Mouse (Mus musculus) liver, embryonic 13.5 days (tissue): ENCODE results near the gene Olfr464. TPM values are rescaled to one million over a fixed set of nuclear protein-coding genes. Genes with fewer than 3 reads are reported as not detected.
"Not testable (repeated sequence)": the region's sequence is repeated elsewhere in the genome, so short reads cannot be mapped to it uniquely, and the experiment has no call there.

ENCODE experiments used
- ATAC-seq: fragments of 200-750 bp; cut with Nextera tagmentation; 2 replicates; pipeline ENCODE4 v1.8.0; 2017; ENCODE audit warnings: low read depth, mild to moderate bottlenecking, moderate number of reproducible peaks, moderate library complexity
- DNase-seq: peaks from one replicate; pipeline ENCODE4 v3.0.0; 2022
- H3K27ac ChIP-seq: fragments of 300-500 bp; sonication (generic); 2 replicates; pipeline ENCODE4 v1.5.1; 2015; ENCODE audit warnings: moderate library complexity, mild to moderate bottlenecking, inconsistent platforms
- H3K27me3 ChIP-seq: fragments of 300-500 bp; sonication (generic); 2 replicates; pipeline ENCODE4 v1.6.1; 2015; ENCODE audit warnings: mild to moderate bottlenecking, inconsistent platforms
- H3K36me3 ChIP-seq: fragments of 300-500 bp; sonication (generic); 2 replicates; pipeline ENCODE4 v1.6.1; 2015; ENCODE audit warnings: mild to moderate bottlenecking, inconsistent platforms
- H3K4me1 ChIP-seq: fragments of 300-500 bp; sonication (generic); replicated peaks from 2 replicates; pipeline ENCODE4 v1.6.1; 2015; ENCODE audit warnings: inconsistent platforms
- H3K4me2 ChIP-seq: fragments of 300-500 bp; sonication (generic); 2 replicates; pipeline ENCODE4 v1.6.1; 2015; ENCODE audit warnings: inconsistent platforms, mild to moderate bottlenecking, moderate library complexity
- H3K4me3 ChIP-seq: fragments of 300-500 bp; sonication (generic); replicated peaks from 2 replicates; pipeline ENCODE4 v1.5.1; 2015; ENCODE audit warnings: mild to moderate bottlenecking, inconsistent platforms
- H3K9ac ChIP-seq: fragments of 300-500 bp; sonication (generic); 2 replicates; pipeline ENCODE4 v1.6.1; 2015; ENCODE audit warnings: mild to moderate bottlenecking, inconsistent platforms
- H3K9me3 ChIP-seq: fragments of 300-500 bp; sonication (generic); replicated peaks from 2 replicates; pipeline ENCODE4 v1.6.1; 2016; ENCODE audit warnings: inconsistent platforms
- WGBS: fragments of 180-500 bp; shearing (Covaris S2); methylation state at CpG from one replicate; pipeline ENCODE4 v1.1.7; 2015; ENCODE audit not compliant: insufficient replicate concordance; 5-methylcytosine and 5-hydroxymethylcytosine counted together
- polyA plus RNA-seq: library from polyadenylated mRNA; unstranded; fragments of >200 nt; fragmentation: Nextera tagmentation; extraction: Ambion mirVana; gene quantifications from 2 replicates; pipeline ENCODE4 v1.2.1, GENCODE M21; 2015

The Olfr464 gene
- polyA plus RNA-seq, 1 experiment from 2014 or later, result not detected

DNA sequence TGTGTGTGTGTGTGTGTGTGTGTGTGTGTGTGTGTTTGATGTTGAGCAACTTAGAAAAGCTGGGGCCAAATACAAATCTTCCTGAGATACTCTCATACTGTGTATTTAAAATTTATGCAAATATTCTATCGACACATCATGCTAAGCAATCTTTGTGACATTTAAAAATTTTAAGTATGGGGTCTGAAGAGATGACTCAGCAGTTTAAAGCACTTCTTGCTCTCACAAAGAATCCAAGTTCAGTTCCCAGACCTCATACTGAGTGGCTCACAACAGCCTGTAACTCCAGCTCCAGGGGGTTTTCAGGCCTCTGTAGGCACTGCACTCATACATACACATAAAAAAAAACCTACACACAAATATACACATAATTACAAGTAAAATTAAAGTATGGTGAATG is 4.8 kb downstream of the Olfr464 start:
- Histone ChIP-seq H3K4me2 (no peak overlapping the region), H3K4me3 (no peak overlapping the region), H3K9ac (no peak overlapping the region), H3K4me1 (no peaks in the 10 kb centered on the region), H3K27me3 (no peaks in the 10 kb centered on the region), H3K27ac (no peak overlapping the region), H3K36me3 (no peaks in the 10 kb centered on the region), H3K9me3 (no peaks in the 10 kb centered on the region)
- ATAC-seq (no peak), DNase-seq (no peak)
- 71% methylated on average over 1 of the region's 1 CpGs for WGBS

DNA sequence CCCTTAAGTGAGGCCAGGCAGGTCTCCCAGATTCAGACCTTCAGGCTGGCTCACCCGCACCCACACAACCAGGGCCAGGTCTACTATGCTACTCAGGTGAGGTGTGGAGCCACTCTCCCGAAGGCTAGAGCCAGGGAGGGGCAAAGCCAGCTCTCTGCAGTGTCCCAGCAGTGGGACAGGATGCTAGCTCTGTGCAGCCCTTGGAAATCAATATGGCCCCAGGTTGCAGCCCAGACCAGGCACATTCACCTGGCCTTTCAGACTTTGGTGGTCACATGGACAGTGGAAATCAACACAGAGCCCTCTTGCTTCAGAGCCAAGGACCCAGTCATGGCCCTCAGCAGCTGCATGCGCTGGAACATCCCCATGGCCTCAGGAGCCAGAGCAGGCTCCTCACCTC is 16.4 kb downstream of the Olfr464 start:
- H3K27me3 ChIP-seq, result 0 out of 2 replicates have a peak, but pooled peaks cover 2% of the 10 kb centered on the region
- H3K4me3 ChIP-seq, result no peak overlapping the region
- ATAC-seq (no peak), DNase-seq (no peak)
- no peaks in the 10 kb centered on the region for H3K4me1 ChIP-seq
- H3K4me2 ChIP-seq, result no peak overlapping the region
- no peaks in the 10 kb centered on the region for H3K9me3 ChIP-seq
- no peak overlapping the region for H3K9ac ChIP-seq
- H3K36me3 ChIP-seq, result no peaks in the 10 kb centered on the region
- H3K27ac ChIP-seq, result no peak overlapping the region
- 57% methylated on average over 3 of the region's 3 CpGs for WGBS

DNA sequence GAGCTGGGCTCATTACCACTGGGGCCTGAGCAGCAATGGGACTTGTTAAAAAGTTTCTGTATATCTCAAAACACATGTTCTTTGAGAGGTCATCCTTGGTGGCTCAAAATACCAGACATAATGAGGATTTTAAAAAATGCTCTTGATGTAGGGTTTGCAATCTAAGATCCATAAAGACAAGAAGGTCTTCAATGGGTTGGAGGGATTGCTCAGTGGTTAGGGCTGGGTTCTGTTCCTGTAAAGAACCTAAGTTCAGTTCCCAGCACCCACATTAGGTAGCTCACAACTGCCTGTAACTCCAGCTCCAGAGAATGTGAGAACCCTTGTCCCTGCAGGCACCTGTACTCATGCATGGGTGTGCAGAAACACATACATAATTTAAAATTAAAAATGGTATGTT is 23.5 kb downstream of the Olfr464 start, which contains the start of gene Olfr463:
Gene Olfr463 (minus strand): TSS at position 101 of the 400 bp plus-strand sequence.
- Histone ChIP-seq H3K9me3 (no peaks in the 10 kb centered on the region), H3K4me1 (no peaks in the 10 kb centered on the region), H3K27ac (no peak within 1 kb of the TSS), H3K4me2 (no peak within 1 kb of the TSS), H3K36me3 (no peaks in the 10 kb centered on the region), H3K27me3 (peaks cover 2% of the 10 kb centered on the region; the same call in 1 of the 2 replicates), H3K9ac (no peak within 1 kb of the TSS), H3K4me3 (no peak within 1 kb of the TSS)
- ATAC-seq (no peak), DNase-seq (no peak)

DNA sequence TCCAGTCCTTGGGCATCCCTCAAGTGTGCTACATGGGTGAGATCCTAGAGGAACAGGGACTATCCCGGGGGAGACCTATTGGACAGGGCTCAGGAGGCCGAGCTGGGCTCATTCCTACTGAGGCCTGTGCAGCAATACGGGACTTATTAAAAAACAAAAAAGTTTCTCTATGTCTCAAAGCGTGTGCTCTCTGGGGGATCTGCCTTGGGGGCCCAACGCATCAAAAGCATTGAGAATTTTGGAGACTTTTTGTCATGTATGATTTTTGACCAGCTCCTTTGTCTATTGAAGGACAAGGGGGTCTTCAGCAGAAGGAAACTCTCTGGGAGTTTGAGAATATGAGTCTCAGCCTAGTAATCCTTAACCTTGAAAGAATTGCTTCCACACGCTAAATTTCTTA is 28.6 kb downstream of the Olfr464 start, which contains the start of gene Olfr462:
Gene Olfr462 (minus strand): TSS at position 101 of the 400 bp plus-strand sequence.
- DNase-seq, result no peak
- H3K4me1 ChIP-seq, result no peaks in the 10 kb centered on the region
- no peak for ATAC-seq
- WGBS, result 66% methylated on average over 6 of the region's 6 CpGs
- no peak within 1 kb of the TSS for H3K9ac ChIP-seq
- no peak within 1 kb of the TSS for H3K4me3 ChIP-seq
- H3K4me2 ChIP-seq, result no peak within 1 kb of the TSS
- no peaks in the 10 kb centered on the region for H3K9me3 ChIP-seq
- no peak within 1 kb of the TSS for H3K27ac ChIP-seq
- H3K27me3 ChIP-seq, result no peaks in the 10 kb centered on the region
- H3K36me3 ChIP-seq, result no peaks in the 10 kb centered on the region

DNA sequence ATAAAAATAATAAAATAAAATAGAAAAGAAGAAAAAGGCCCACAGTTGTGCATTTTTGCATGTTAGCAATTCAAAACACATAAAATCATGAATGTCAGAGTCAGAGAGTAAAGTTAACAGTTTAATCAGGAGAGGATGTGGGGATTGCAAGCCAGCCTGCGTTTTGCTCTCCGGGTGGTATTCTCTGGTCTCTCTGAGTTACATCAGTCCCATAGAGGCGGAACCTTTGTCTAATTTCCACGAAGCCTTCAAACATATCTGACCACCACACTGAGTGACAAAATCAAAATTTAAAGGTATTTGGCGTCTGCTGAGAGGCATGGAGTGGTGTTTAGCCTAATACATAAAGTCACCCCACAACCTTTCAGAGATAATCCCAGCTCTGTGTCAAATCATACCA is 35.9 kb downstream of the Olfr464 start:
- H3K27ac ChIP-seq, result no peak overlapping the region
- no peak overlapping the region for H3K4me2 ChIP-seq
- 0 out of 2 replicates have a peak, but pooled peaks cover 3% of the 10 kb centered on the region for H3K27me3 ChIP-seq
- H3K4me1 ChIP-seq, result no peaks in the 10 kb centered on the region
- no peaks in the 10 kb centered on the region for H3K36me3 ChIP-seq
- DNase-seq, result no peak
- no peak overlapping the region for H3K9ac ChIP-seq
- H3K4me3 ChIP-seq, result no peak overlapping the region
- no peaks in the 10 kb centered on the region for H3K9me3 ChIP-seq
- 55% methylated on average over 5 of the region's 5 CpGs for WGBS
- ATAC-seq, result no peak

DNA sequence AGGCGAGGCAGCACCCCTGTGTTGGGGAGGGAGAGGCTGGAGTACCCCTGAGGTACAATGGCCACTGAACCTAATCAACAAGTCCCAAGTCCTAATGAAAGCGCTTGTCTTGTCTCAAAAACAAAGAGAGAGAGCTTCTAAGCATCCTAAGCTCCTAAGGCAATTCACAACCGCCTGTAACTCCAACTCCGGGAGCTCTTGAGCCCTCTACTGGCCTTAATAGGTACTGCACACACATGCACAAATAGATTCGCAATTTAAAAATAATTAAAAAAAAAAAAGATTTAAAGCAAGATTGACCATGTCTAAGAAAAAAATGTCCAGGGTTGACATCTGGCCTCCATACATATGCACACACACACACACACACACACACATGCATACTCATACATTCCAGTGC is 37.3 kb downstream of the Olfr464 start:
- ATAC-seq (no peak), DNase-seq (no peak)
- Histone ChIP-seq H3K27me3 (0 out of 2 replicates have a peak, but pooled peaks cover 3% of the 10 kb centered on the region), H3K27ac (no peak overlapping the region), H3K4me3 (no peak overlapping the region), H3K36me3 (no peaks in the 10 kb centered on the region), H3K9me3 (no peaks in the 10 kb centered on the region), H3K4me2 (no peak overlapping the region), H3K9ac (no peak overlapping the region), H3K4me1 (no peaks in the 10 kb centered on the region)
- WGBS, result 35% methylated on average over 5 of the region's 5 CpGs

DNA sequence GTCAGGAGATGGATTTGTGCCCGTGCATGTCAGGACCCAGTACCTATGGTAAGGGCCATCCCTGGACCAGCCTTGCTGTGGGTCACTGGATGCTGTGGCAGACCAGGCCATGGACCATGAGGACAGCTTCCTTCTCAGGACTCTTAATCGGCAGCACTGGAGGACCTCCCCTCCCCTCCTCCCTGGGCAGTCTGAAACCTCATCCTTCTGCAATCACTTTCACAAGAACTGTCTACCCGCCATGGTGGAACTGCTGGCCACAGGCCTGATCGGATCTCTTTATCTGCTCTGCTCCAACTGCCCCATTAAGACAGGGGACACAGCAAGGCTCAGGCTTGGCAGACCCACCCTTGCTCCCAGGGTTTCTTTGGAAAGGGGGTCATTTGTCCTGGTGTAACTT is 39.1 kb downstream of the Olfr464 start:
- H3K4me2 ChIP-seq, result no peak overlapping the region
- no peak for DNase-seq
- no peak overlapping the region for H3K9ac ChIP-seq
- ATAC-seq, result no peak
- 46% methylated on average over 4 of the region's 4 CpGs for WGBS
- H3K27me3 ChIP-seq, result 0 out of 2 replicates have a peak, but pooled peaks cover 3% of the 10 kb centered on the region
- H3K36me3 ChIP-seq, result no peaks in the 10 kb centered on the region
- H3K9me3 ChIP-seq, result no peaks in the 10 kb centered on the region
- no peak overlapping the region for H3K4me3 ChIP-seq
- no peaks in the 10 kb centered on the region for H3K4me1 ChIP-seq
- no peak overlapping the region for H3K27ac ChIP-seq

DNA sequence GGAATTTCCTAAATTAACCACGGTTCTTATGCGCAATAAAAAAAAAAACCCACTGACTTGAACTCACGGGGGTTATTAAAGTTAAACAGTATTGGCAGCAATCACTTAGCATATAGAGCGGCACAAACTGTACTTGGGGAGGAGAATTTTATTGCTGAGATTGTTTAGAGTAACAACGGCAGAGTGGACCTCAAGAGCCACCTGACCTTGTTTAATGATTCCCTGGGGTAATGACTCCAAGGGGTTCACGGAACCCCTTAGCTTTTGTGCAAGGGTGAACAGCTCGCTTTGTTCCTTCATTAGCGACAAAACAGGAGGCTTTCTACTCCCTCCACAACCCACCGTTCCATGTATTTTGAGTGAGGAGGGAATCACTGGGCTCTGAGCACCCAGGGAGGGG is 40.9 kb downstream of the Olfr464 start:
- H3K4me1 ChIP-seq, result no peaks in the 10 kb centered on the region
- H3K9me3 ChIP-seq, result no peaks in the 10 kb centered on the region
- H3K9ac ChIP-seq, result no peak overlapping the region
- H3K4me3 ChIP-seq, result no peak overlapping the region
- ATAC-seq (no peak), DNase-seq (no peak)
- H3K27me3 ChIP-seq, result 0 out of 2 replicates have a peak, but pooled peaks cover 3% of the 10 kb centered on the region
- no peak overlapping the region for H3K4me2 ChIP-seq
- H3K36me3 ChIP-seq, result no peaks in the 10 kb centered on the region
- 74% methylated on average over 9 of the region's 9 CpGs for WGBS
- no peak overlapping the region for H3K27ac ChIP-seq

DNA sequence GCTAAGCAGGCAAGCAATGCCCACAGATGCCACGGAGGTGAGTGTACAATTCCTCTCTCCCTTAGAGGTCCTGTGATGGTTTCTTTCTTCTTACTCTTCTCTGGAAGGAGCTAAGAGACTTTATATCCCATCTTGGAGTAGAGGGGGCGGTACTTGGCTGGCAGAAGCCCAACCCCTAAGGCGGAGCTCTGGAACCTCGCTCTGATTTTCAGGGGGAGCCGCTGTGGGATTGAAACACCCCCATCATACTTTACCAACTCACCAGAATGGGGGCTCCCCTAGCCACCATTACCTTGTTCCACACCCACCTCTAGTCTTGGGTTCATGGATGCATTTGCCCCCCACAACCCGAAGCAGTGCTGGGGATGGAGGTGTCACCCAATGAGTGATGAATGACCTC is 45.3 kb downstream of the Olfr464 start, which contains the start of gene Epx:
Gene Epx (minus strand): TSS at position 101 of the 400 bp plus-strand sequence.
- 0 out of 2 replicates have a peak, but pooled peaks cover 4% of the 10 kb centered on the region for H3K27me3 ChIP-seq
- ATAC-seq, result no peak
- H3K27ac ChIP-seq, result no peak within 1 kb of the TSS
- no peaks in the 10 kb centered on the region for H3K9me3 ChIP-seq
- H3K4me2 ChIP-seq, result no peak within 1 kb of the TSS
- no peak within 1 kb of the TSS for H3K9ac ChIP-seq
- H3K4me1 ChIP-seq, result no peaks in the 10 kb centered on the region
- DNase-seq, result no peak
- 68% methylated on average over 6 of the region's 6 CpGs for WGBS
- H3K4me3 ChIP-seq, result no peak within 1 kb of the TSS
- no peaks in the 10 kb centered on the region for H3K36me3 ChIP-seq

DNA sequence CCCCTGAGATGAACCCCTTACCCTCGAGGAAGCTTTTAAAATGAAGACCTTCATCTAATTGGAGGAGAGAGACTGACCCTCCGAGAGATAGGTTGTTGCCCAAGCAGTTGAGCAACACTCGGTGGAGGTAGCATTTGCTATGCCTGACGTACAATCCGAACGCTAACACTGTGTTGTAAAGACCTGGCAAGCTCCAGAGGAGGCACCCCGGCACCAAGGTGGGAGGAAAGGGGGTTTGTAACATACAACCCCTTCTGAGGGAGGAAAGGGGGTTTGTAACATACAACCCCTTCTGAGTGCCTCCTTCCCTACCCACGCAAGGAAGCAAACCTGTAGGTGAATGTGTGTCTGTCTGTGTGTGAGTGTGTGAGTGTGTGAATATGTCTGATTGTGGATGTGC is 49.0 kb downstream of the Olfr464 start:
- H3K4me3 ChIP-seq, result no peak overlapping the region
- H3K4me2 ChIP-seq, result no peak overlapping the region
- no peak overlapping the region for H3K27ac ChIP-seq
- 0 out of 2 replicates have a peak, but pooled peaks cover 4% of the 10 kb centered on the region for H3K27me3 ChIP-seq
- ATAC-seq, result no peak
- 50% methylated on average over 8 of the region's 8 CpGs for WGBS
- DNase-seq, result no peak
- no peak overlapping the region for H3K9ac ChIP-seq
- H3K9me3 ChIP-seq, result no peaks in the 10 kb centered on the region
- no peaks in the 10 kb centered on the region for H3K4me1 ChIP-seq
- no peaks in the 10 kb centered on the region for H3K36me3 ChIP-seq

DNA sequence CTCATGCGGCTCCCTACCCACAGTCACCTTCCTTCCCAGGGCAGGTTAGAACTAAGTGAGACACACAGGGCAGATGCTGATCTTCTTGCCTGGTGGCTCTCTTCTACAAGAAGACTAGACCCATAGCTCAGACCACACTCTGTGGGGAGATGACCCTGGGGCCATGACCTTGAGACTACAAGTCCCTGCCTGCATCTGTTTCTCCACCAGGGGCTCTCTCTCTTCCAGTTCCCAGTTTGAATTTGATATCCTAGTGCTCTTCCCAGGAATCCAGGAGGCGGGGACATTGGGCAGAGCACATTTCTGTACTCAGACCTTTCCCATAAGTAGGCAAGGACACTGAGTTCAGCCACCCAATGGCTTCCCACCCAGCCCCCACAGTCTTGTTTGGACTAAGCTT is 50.7 kb downstream of the Olfr464 start:
- H3K4me1 ChIP-seq, result no peaks in the 10 kb centered on the region
- no peak overlapping the region for H3K9ac ChIP-seq
- H3K36me3 ChIP-seq, result no peaks in the 10 kb centered on the region
- no peaks in the 10 kb centered on the region for H3K9me3 ChIP-seq
- ATAC-seq (no peak), DNase-seq (no peak)
- 52% methylated on average over 2 of the region's 2 CpGs for WGBS
- H3K4me2 ChIP-seq, result no peak overlapping the region
- H3K27me3 ChIP-seq, result 0 out of 2 replicates have a peak, but pooled peaks cover 4% of the 10 kb centered on the region
- no peak overlapping the region for H3K27ac ChIP-seq
- H3K4me3 ChIP-seq, result no peak overlapping the region

DNA sequence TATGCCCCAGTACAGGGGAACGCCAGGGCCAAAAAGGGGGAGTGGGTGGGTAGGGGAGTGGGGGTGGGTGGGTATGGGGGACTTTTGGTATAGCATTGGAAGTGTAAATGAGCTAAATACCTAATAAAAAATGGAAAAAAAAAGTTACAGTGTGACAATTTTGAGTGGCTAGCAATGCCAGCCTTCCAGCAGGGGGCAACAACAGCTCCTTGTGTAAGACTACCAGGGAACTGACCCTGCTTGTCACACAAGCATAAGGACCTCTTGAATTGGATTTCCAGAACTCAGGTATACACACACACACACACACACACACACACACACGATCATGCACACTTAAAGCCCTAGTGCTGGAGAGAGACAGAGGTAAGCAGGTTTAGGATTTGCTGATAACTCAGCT is 53.9 kb downstream of the Olfr464 start:
- not testable (repeated sequence) for H3K27ac ChIP-seq, H3K9ac ChIP-seq, DNase-seq, H3K36me3 ChIP-seq, ATAC-seq, H3K4me1 ChIP-seq, H3K4me2 ChIP-seq, H3K9me3 ChIP-seq, H3K27me3 ChIP-seq, H3K4me3 ChIP-seq
- WGBS, result 47% methylated on average over 1 of the region's 2 CpGs
